Mouse (Mus musculus) adrenal gland, postnatal 10 days (tissue): ENCODE results near the gene Ttc28. TPM values are rescaled to one million over a fixed set of nuclear protein-coding genes. Genes with fewer than 3 reads are reported as not detected.

ENCODE experiments used
- DNase-seq: peaks from one replicate; pipeline ENCODE4 v3.0.0; 2021; ENCODE audit warnings: mixed read lengths
- total RNA-seq, 2 experiments: library from RNA; stranded (reverse); gene quantifications; 2 replicates each; pipeline ENCODE4 v1.2.3; 2021

The Ttc28 gene
- total RNA-seq, 2 experiments from 2014 or later: 25.0 to 29.1 TPM

- no peak for DNase-seq
Measured at GRCm38 (mm10) chr5:110888596-110888995, 9.0 kb downstream of the Ttc28 start.

- no peak for DNase-seq
Measured at GRCm38 (mm10) chr5:110889945-110890344, 10.3 kb downstream of the Ttc28 start.

- DNase-seq: no peak
Measured at GRCm38 (mm10) chr5:110890561-110890960, 11.0 kb downstream of the Ttc28 start.

GRCm38 (mm10) chr5:110897114-110897788 lies 17.6 kb downstream of the Ttc28 start:
- DNase-seq: no peak

GRCm38 (mm10) chr5:110898169-110898568 lies 18.6 kb downstream of the Ttc28 start:
- no peak for DNase-seq

GRCm38 (mm10) chr5:110898785-110899184 lies 19.2 kb downstream of the Ttc28 start:
- DNase-seq: no peak

- DNase-seq: no peak
Measured at GRCm38 (mm10) chr5:110900331-110900730, 20.7 kb downstream of the Ttc28 start.

- DNase-seq: no peak
Measured at GRCm38 (mm10) chr5:110906708-110907107, 27.1 kb downstream of the Ttc28 start.

GRCm38 (mm10) chr5:110908879-110909278 lies 29.3 kb downstream of the Ttc28 start:
- no peak for DNase-seq

- DNase-seq: no peak
Measured at GRCm38 (mm10) chr5:110909955-110910589, 30.5 kb downstream of the Ttc28 start.

- no peak for DNase-seq
Measured at GRCm38 (mm10) chr5:110914859-110915258, 35.3 kb downstream of the Ttc28 start.

GRCm38 (mm10) chr5:110916241-110916640 lies 36.6 kb downstream of the Ttc28 start:
- DNase-seq: no peak

- no peak for DNase-seq
Measured at GRCm38 (mm10) chr5:110919541-110919940, 39.9 kb downstream of the Ttc28 start.

GRCm38 (mm10) chr5:110923336-110923735 lies 43.7 kb downstream of the Ttc28 start:
- peak; percentile 24 for DNase-seq

- no peak for DNase-seq
Measured at GRCm38 (mm10) chr5:110924636-110925035, 45.0 kb downstream of the Ttc28 start.

GRCm38 (mm10) chr5:110925804-110926203 lies 46.2 kb downstream of the Ttc28 start:
- no peak for DNase-seq

GRCm38 (mm10) chr5:110928289-110928688 lies 48.7 kb downstream of the Ttc28 start:
- no peak for DNase-seq

GRCm38 (mm10) chr5:110929306-110929705 lies 49.7 kb downstream of the Ttc28 start:
- DNase-seq: no peak

- DNase-seq: peak; percentile 11
Measured at GRCm38 (mm10) chr5:110936606-110937005, 57.0 kb downstream of the Ttc28 start.

- DNase-seq: no peak
Measured at GRCm38 (mm10) chr5:110944326-110944725, 64.7 kb downstream of the Ttc28 start.

- no peak for DNase-seq
Measured at GRCm38 (mm10) chr5:110948476-110949399, 69.1 kb downstream of the Ttc28 start.

GRCm38 (mm10) chr5:110949791-110950190 lies 70.2 kb downstream of the Ttc28 start:
- no peak for DNase-seq

- no peak for DNase-seq
Measured at GRCm38 (mm10) chr5:110958196-110958595, 78.6 kb downstream of the Ttc28 start.
